Mouse (Mus musculus) cerebellum, adult 2 months (tissue): ENCODE results near the gene Gpr156.

Source experiments
- CTCF ChIP-seq: fragments of 200-500 bp; IDR thresholded peaks from 2 replicates; pipeline ENCODE4 v1.5.1; 2011; ENCODE audit warnings: low read depth, mild to moderate bottlenecking, control low read depth, low read length, moderate library complexity, borderline replicate concordance; ENCODE audit not compliant: insufficient read depth
- POLR2A ChIP-seq: fragments of 200-500 bp; IDR thresholded peaks from 2 replicates; pipeline ENCODE4 v1.6.1; 2011; ENCODE audit warnings: low read length, control low read depth, borderline replicate concordance; ENCODE audit not compliant: insufficient read depth

DNA sequence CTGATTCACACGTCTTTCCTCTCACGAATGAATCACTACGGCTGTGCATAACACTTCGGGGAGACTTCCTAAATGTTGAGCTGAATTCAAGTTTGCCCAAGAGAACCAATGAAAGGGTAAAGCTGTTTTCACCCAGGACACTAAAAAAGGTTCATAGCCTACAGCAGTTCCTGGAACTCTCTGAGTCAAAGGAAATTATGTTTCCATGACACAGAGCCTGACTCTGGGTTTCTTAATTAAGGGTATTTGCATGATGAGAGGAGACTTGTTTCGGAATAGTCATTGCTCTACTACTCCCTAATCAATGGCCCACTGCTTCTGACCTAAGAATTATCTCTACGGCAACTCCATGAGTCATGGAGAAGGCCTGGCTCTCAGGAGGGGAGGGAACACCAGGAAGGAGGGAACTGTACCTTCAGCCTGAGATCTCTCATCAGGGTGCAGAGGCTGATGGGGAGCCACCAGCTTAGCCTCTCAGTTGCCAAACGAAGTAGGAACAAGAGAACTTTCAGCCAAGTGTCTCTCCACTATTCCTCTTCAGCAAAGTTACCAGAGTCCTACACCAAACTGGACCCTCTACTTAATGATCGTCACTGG is 100.7 kb downstream of the Gpr156 start:
- no peak for TF ChIP-seq CTCF
- TF ChIP-seq POLR2A = no peak
